Mouse (Mus musculus): ENCODE results near the gene Ruvbl1.

Gene Ruvbl1

DNA sequence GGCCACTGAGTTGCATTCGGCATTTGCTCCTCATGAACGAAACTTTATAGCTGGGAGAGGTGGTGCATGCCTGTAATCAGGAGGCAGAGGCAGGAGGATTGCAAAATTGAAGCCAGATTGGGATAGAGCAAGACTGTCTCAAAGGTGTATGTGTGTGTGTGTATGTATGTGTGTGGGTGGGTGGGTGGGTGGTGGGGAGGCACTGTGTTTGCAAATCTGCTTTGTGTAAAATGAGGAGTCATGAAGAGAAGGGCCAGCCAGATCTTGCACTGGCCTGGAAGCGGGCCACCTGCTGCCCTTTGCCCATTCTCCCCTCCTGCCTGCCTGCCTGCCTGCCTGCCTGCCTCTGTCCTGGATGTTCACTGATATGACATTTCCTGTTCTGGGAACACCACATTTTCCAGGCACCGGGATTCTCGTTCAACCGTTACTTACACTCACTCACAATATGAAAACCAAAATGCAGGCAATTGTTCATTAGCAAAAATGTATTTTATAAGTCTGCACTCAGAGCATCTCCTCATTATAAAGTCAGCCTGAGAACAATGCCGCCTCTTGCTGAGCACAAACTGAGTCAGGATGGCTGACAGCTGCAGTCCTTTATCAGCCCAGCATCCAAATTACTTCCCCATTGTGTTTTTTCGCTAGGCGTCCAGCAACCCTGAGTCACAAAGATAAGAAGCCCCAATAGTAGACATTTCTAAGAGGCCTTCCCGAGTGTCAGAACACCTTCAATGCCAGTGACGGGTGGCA is 79.6 kb downstream of the Ruvbl1 start:
- no peak for DNase-seq (ENCODE audit: low spot score in 2 of 2)

DNA sequence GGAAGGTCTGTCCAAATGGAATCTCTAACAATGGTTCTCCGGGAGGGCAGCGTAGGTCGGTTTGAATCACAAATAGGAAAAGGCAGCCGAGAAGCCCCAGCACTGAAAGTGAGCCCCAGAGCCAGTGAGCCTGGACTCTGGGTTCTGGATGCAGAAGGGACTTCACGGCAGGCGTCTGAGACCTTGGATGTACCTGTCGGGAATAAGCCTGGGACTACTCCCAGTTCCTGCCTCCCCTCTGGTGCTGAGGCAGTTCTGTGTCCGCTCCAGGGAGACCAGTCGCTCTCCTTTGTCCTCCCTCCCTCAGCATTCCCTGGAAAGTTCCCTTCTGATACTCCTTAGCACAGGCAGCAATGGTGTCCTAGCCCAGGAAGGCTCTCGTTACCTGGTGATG is 80.2 kb downstream of the Ruvbl1 start:
- no peak for DNase-seq (ENCODE audit: low spot score in 2 of 2)

All from urinary bladder, adult 18-20 months (tissue).